Mouse (Mus musculus): ENCODE measurements around the gene Helz. TPM values are rescaled to one million over a fixed set of nuclear protein-coding genes. Genes with fewer than 3 reads are reported as not detected.

Helz gene
- polyA plus RNA-seq, 2 experiments: 15.9 to 21.6 TPM

DNA sequence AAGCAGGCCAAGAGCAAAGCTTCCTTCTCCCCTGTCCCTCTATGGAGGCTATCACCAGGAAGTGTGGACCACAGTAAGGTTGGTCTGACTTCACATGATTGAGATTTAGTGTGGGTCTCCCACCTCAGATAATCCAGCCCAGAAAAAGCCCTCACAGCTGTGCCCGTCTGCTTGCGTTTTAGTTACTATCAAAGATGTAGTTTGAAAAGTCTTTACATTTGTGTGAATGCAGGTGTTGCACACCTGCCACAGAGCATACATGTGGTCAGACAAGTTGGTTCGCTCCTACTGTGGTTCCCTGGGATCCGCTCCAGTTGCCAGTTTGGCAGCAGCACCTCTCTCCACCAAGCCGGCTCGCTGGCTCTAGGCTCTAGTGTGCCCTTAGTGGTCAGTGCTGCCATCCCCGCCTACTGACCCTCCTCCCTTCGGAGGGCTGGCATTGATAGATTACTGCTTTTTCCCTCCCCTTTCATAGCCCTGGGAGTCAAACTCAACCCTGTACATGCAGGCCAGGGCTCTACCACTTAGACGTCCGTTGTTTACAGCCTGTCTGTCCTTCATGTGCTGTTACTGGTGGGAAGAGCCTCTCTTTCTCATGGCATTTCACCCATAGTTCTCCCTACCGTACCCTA is 25.4 kb downstream of the Helz start:
- no peak overlapping the region for H3K4me2 ChIP-seq (replicated peaks; ENCODE audit: low read depth, low read length, severe bottlenecking)
- no peaks in the 10 kb centered on the region for H3K9me3 ChIP-seq (ENCODE audit: control insufficient read depth, low read length)
- DNase-seq (ENCODE audit: low spot score) (no peak), ATAC-seq (ENCODE audit: low FRiP score, low read depth) (no peak)
- H3K27me3 ChIP-seq (ENCODE audit: control insufficient read depth, insufficient read depth, low read length): no peaks in the 10 kb centered on the region
- H3K4me3 ChIP-seq (replicated peaks; ENCODE audit: low read length): no peak overlapping the region
- no peak overlapping the region for H3K9ac ChIP-seq (ENCODE audit: low read depth, low read length, severe bottlenecking)
- H3K27ac ChIP-seq (replicated peaks; ENCODE audit: low read depth, low read length): 0 out of 2 replicates have a peak overlapping the region, but pooled peaks have one; percentile 20
- 52% methylated on average over 11 of the region's 11 CpGs for WGBS
- H3K36me3 ChIP-seq (ENCODE audit: control insufficient read depth, insufficient read depth, low read length): peaks cover 42% of the 10 kb centered on the region
- no peak for TF ChIP-seq POLR2A (IDR thresholded peaks at IDR 0.05; ENCODE audit: borderline replicate concordance, extremely low read depth, insufficient read depth, insufficient read length)
- 0 out of 2 replicates have a peak, but pooled peaks cover 4% of the 10 kb centered on the region for H3K4me1 ChIP-seq (ENCODE audit: control insufficient read depth, insufficient read depth, low read length)

DNA sequence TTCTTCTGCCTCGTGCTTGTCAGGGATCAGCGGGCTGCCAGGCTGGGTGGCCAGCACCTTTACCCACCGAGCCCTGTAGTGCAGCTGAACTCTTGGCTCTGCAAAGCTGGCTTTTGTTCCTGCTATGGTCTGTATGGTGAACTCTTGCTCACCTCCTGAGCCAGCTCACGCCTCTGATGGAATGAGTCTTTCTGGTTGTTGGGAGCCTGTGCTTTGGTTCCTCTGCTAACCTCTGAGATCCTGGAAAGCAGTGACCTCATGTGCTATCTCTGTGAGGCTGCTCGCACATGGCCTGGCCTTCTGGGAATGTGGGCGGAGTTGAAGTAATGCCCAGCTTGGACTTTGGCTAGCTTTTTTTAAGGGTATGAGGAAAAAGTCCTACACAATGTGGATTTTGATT is 26.1 kb downstream of the Helz start:
- 0 out of 2 replicates have a peak overlapping the region, but pooled peaks have one; percentile 20 for H3K27ac ChIP-seq (replicated peaks; ENCODE audit: low read depth, low read length)
- no peak for ATAC-seq (ENCODE audit: low FRiP score, low read depth)
- no peaks in the 10 kb centered on the region for H3K27me3 ChIP-seq (ENCODE audit: control insufficient read depth, insufficient read depth, low read length)
- H3K9ac ChIP-seq (ENCODE audit: low read depth, low read length, severe bottlenecking): no peak overlapping the region
- H3K4me1 ChIP-seq (ENCODE audit: control insufficient read depth, insufficient read depth, low read length): 0 out of 2 replicates have a peak, but pooled peaks cover 4% of the 10 kb centered on the region
- peaks cover 49% of the 10 kb centered on the region for H3K36me3 ChIP-seq (ENCODE audit: control insufficient read depth, insufficient read depth, low read length)
- H3K4me3 ChIP-seq (replicated peaks; ENCODE audit: low read length): no peak overlapping the region
- no peaks in the 10 kb centered on the region for H3K9me3 ChIP-seq (ENCODE audit: control insufficient read depth, low read length)
- H3K4me2 ChIP-seq (replicated peaks; ENCODE audit: low read depth, low read length, severe bottlenecking): no peak overlapping the region
- WGBS: 64% methylated on average over 6 of the region's 6 CpGs
- no peak for TF ChIP-seq POLR2A (IDR thresholded peaks at IDR 0.05; ENCODE audit: borderline replicate concordance, extremely low read depth, insufficient read depth, insufficient read length)
- no peak for DNase-seq (ENCODE audit: low spot score)

DNA sequence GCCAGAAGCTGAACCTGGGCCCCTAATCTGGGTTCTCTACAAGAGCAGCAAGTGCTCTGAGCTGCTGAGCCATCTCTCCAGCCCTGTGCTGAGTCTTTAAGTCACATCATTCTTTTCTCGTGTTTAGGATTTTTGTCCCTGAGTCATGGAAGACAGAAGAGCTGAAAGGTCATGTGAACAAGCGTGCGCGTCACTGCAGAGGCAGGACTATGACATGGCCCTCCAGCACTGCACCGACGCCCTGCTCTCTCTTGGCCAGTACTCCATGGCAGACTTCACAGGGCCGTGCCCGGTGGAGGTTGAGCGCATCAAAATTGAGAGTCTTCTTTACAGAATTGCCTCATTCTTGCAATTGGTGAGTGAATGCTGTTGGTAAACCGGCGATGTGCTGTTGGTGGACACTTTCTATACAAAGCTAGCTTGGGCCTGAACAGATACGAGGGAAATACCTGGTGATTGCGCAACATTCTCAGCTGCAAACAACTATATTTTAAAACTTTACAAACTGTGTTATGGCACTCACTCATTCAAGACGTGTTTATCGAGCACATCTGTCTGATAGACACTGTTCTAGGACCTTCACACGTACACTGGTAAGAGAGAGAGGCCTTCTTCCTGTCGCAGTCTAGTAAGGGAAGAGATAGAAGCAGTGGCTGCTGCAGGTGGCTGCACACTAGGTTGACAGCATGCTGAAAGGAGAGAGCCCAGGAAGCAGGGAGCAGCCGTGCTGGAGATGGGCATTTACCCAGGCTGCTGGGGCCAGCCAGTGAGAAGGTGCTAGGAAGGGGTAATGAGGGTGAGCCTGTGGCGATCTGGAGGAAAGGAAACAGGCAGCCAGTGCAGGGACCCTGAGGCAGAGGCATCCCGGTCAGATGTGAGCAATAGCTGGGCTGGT is 27.3 kb downstream of the Helz start:
- ATAC-seq (ENCODE audit: low FRiP score, low read depth): no peak
- Histone ChIP-seq H3K9ac (ENCODE audit: low read depth, low read length, severe bottlenecking) (no peak overlapping the region), H3K9me3 (ENCODE audit: control insufficient read depth, low read length) (no peaks in the 10 kb centered on the region), H3K27me3 (ENCODE audit: control insufficient read depth, insufficient read depth, low read length) (no peaks in the 10 kb centered on the region), H3K27ac (replicated peaks; ENCODE audit: low read depth, low read length) (no peak overlapping the region), H3K36me3 (ENCODE audit: control insufficient read depth, insufficient read depth, low read length) (peaks cover 59% of the 10 kb centered on the region), H3K4me1 (ENCODE audit: control insufficient read depth, insufficient read depth, low read length) (peaks cover 4% of the 10 kb centered on the region; the same call in 1 of the 2 replicates), H3K4me2 (replicated peaks; ENCODE audit: low read depth, low read length, severe bottlenecking) (no peak overlapping the region), H3K4me3 (replicated peaks; ENCODE audit: low read length) (no peak overlapping the region)
- 93% methylated on average over 20 of the region's 20 CpGs for WGBS
- no peak for TF ChIP-seq POLR2A (IDR thresholded peaks at IDR 0.05; ENCODE audit: borderline replicate concordance, extremely low read depth, insufficient read depth, insufficient read length)
- DNase-seq (ENCODE audit: low spot score): no peak

DNA sequence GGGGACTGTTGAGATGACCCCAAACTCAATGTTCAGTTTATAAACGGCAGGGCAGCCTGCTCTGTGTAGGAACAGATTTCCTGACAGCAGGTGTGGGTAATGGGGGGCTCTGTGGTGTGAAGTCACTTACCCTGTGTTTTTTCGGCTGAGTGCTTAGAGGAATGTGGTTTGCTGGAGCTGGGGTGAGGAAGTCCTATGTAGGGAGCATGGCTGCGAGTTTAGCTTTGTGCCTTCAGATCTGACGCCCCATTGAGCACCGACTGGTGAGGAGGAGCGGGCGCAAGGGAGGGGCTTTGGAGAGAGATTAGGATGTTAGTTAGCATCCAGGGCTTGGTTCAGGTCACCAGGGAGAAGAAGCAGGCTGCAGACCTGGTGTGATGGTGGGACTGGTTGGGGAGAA is 28.5 kb downstream of the Helz start:
- Histone ChIP-seq H3K36me3 (ENCODE audit: control insufficient read depth, insufficient read depth, low read length) (peaks cover 70% of the 10 kb centered on the region), H3K9ac (ENCODE audit: low read depth, low read length, severe bottlenecking) (no peak overlapping the region), H3K9me3 (ENCODE audit: control insufficient read depth, low read length) (no peaks in the 10 kb centered on the region), H3K4me3 (replicated peaks; ENCODE audit: low read length) (no peak overlapping the region), H3K4me2 (replicated peaks; ENCODE audit: low read depth, low read length, severe bottlenecking) (no peak overlapping the region), H3K4me1 (ENCODE audit: control insufficient read depth, insufficient read depth, low read length) (peaks cover 4% of the 10 kb centered on the region; the same call in 1 of the 2 replicates), H3K27me3 (ENCODE audit: control insufficient read depth, insufficient read depth, low read length) (no peaks in the 10 kb centered on the region), H3K27ac (replicated peaks; ENCODE audit: low read depth, low read length) (no peak overlapping the region)
- ATAC-seq (ENCODE audit: low FRiP score, low read depth) (no peak), DNase-seq (ENCODE audit: low spot score) (no peak)
- WGBS: 92% methylated on average over 7 of the region's 7 CpGs
- TF ChIP-seq POLR2A (IDR thresholded peaks at IDR 0.05; ENCODE audit: borderline replicate concordance, extremely low read depth, insufficient read depth, insufficient read length): no peak

DNA sequence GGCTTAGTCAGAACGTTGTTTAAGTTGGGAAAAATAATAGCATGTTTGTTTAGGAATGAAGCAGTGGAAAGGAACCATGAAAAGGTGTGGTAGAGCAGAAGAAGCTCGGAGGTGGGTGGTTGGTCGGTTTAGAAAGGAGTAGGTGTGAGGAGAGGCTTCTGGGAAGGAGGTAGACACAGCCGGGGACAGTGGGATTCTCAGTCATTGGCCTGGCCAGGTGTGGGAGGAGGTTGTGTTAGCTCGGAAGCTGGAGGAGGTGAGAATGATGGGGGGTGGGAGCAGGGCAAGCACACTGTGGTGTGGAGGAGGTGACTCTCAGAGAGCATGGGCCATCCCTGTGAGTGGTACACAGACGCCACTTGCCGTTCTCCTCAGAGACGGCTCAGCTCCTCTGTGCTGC is 29.7 kb downstream of the Helz start:
- WGBS: 80% methylated on average over 8 of the region's 8 CpGs
- Histone ChIP-seq H3K9ac (ENCODE audit: low read depth, low read length, severe bottlenecking) (no peak overlapping the region), H3K27me3 (ENCODE audit: control insufficient read depth, insufficient read depth, low read length) (no peaks in the 10 kb centered on the region), H3K9me3 (ENCODE audit: control insufficient read depth, low read length) (no peaks in the 10 kb centered on the region), H3K4me1 (ENCODE audit: control insufficient read depth, insufficient read depth, low read length) (peaks cover 4% of the 10 kb centered on the region; the same call in 1 of the 2 replicates), H3K4me3 (replicated peaks; ENCODE audit: low read length) (no peak overlapping the region), H3K4me2 (replicated peaks; ENCODE audit: low read depth, low read length, severe bottlenecking) (no peak overlapping the region), H3K36me3 (ENCODE audit: control insufficient read depth, insufficient read depth, low read length) (peaks cover 69% of the 10 kb centered on the region), H3K27ac (replicated peaks; ENCODE audit: low read depth, low read length) (no peak overlapping the region)
- ATAC-seq (ENCODE audit: low FRiP score, low read depth) (no peak), DNase-seq (ENCODE audit: low spot score) (no peak)
- TF ChIP-seq POLR2A (IDR thresholded peaks at IDR 0.05; ENCODE audit: borderline replicate concordance, extremely low read depth, insufficient read depth, insufficient read length): no peak
